Mouse (Mus musculus) neural tube, embryonic 14.5 days (tissue): ENCODE data around the gene Mia2. TPM values are rescaled to one million over a fixed set of nuclear protein-coding genes. Genes with fewer than 3 reads are reported as not detected.

Experiments used
- ATAC-seq: fragments of 200-750 bp; cut with Nextera tagmentation; 2 replicates; pipeline ENCODE4 v1.8.0; 2017; ENCODE audit warnings: low read depth, mild to moderate bottlenecking, moderate TSS enrichment, moderate library complexity
- H3K27ac ChIP-seq: fragments of 300-500 bp; sonication (generic); 2 replicates; pipeline ENCODE4 v1.5.1; 2014; ENCODE audit warnings: low read depth, mild to moderate bottlenecking, control low read depth, low read length, moderate library complexity, mixed read lengths
- H3K27me3 ChIP-seq: fragments of 300-500 bp; sonication (generic); 2 replicates; pipeline ENCODE4 v1.6.1; 2014; ENCODE audit warnings: low read length; ENCODE audit not compliant: control insufficient read depth, insufficient read depth
- H3K36me3 ChIP-seq: fragments of 300-500 bp; sonication (generic); 2 replicates; pipeline ENCODE4 v1.6.1; 2014; ENCODE audit warnings: low read length, mixed read lengths; ENCODE audit not compliant: control insufficient read depth, insufficient read depth
- H3K4me1 ChIP-seq: fragments of 300-500 bp; sonication (generic); 2 replicates; pipeline ENCODE4 v1.6.1; 2014; ENCODE audit warnings: low read length; ENCODE audit not compliant: control insufficient read depth, insufficient read depth
- H3K4me2 ChIP-seq: fragments of 300-500 bp; sonication (generic); 2 replicates; pipeline ENCODE4 v1.6.1; 2014; ENCODE audit warnings: mild to moderate bottlenecking, low read depth, low read length, control low read depth
- H3K4me3 ChIP-seq: fragments of 300-500 bp; sonication (generic); 2 replicates; pipeline ENCODE4 v1.5.1; 2014; ENCODE audit warnings: low read depth, low read length, control low read depth, mixed read lengths
- H3K9ac ChIP-seq: fragments of 300-500 bp; sonication (generic); replicated peaks from 2 replicates; pipeline ENCODE4 v1.6.1; 2014; ENCODE audit warnings: low read depth, mild to moderate bottlenecking, control low read depth, low read length, mixed read lengths
- H3K9me3 ChIP-seq: fragments of 300-500 bp; sonication (generic); 2 replicates; pipeline ENCODE4 v1.6.1; 2016; ENCODE audit warnings: low read length; ENCODE audit not compliant: control insufficient read depth
- WGBS: fragments of 180-500 bp; shearing (Covaris S2); extraction: QIAGEN DNeasy Blood & Tissue Kit; methylation state at CpG from one replicate; pipeline ENCODE4 v1.1.7; 2014; 5-methylcytosine and 5-hydroxymethylcytosine counted together
- polyA plus RNA-seq: library from polyadenylated mRNA; unstranded; fragments of >200 nt; fragmentation: Nextera tagmentation; extraction: Ambion mirVana; gene quantifications from 2 replicates; pipeline ENCODE4 v1.2.1, GENCODE M21; 2014

Mia2 gene
- polyA plus RNA-seq, 1 experiment from 2014 or later: 41.4 TPM

GRCm38 (mm10) chr12:59077883-59078282 is 17.7 kb upstream of the Mia2 start:
- no peaks in the 10 kb centered on the region for H3K4me1 ChIP-seq
- ATAC-seq: no peak
- 98% methylated on average over 3 of the region's 3 CpGs for WGBS

GRCm38 (mm10) chr12:59080461-59080860 is 15.1 kb upstream of the Mia2 start:
- 92% methylated on average over 4 of the region's 4 CpGs for WGBS
- H3K27ac ChIP-seq: no peak overlapping the region

More at GRCm38 (mm10) chr12:59077883-59078282, 17.7 kb upstream of the Mia2 start:
- H3K27ac ChIP-seq: no peak overlapping the region
- no peak overlapping the region for H3K4me2 ChIP-seq
- no peaks in the 10 kb centered on the region for H3K27me3 ChIP-seq
- H3K9ac ChIP-seq: no peak overlapping the region
- H3K36me3 ChIP-seq: 0 out of 2 replicates have a peak, but pooled peaks cover 4% of the 10 kb centered on the region
- no peaks in the 10 kb centered on the region for H3K9me3 ChIP-seq
- H3K4me3 ChIP-seq: no peak overlapping the region

DNA sequence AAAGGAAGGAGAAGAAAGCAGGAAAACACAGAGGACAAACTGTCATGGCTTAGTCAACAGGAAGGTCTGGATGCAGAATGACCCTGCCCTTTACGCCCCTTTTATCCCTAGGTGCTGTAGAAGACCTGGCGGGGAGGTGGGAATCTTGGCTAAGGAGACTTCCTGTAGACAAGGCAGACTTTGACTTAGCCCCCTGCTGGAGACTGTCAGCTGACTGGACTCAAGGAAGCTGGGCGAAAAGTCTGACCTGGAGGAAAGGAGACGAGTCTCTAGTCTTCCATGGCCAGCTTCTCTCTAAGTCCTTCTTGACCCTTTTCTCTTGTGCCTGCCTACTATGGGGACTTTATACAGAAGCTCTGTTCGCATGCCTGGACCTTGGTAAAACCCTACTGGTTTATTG is 11.2 kb upstream of the Mia2 start:
- Histone ChIP-seq H3K4me3 (no peak overlapping the region), H3K36me3 (no peaks in the 10 kb centered on the region), H3K4me2 (no peak overlapping the region), H3K9me3 (no peaks in the 10 kb centered on the region), H3K27me3 (no peaks in the 10 kb centered on the region), H3K4me1 (no peaks in the 10 kb centered on the region), H3K27ac (no peak overlapping the region), H3K9ac (no peak overlapping the region)
- 73% methylated on average over 5 of the region's 5 CpGs for WGBS
- ATAC-seq: no peak

More at GRCm38 (mm10) chr12:59080461-59080860, 15.1 kb upstream of the Mia2 start:
- Histone ChIP-seq H3K4me2 (no peak overlapping the region), H3K36me3 (no peaks in the 10 kb centered on the region), H3K27me3 (no peaks in the 10 kb centered on the region), H3K9ac (no peak overlapping the region), H3K9me3 (no peaks in the 10 kb centered on the region), H3K4me3 (no peak overlapping the region), H3K4me1 (no peaks in the 10 kb centered on the region)
- no peak for ATAC-seq

GRCm38 (mm10) chr12:59086171-59086570 is 9.4 kb upstream of the Mia2 start:
- Histone ChIP-seq H3K4me2 (no peak overlapping the region), H3K4me3 (no peak overlapping the region), H3K9ac (no peak overlapping the region), H3K27me3 (no peaks in the 10 kb centered on the region), H3K4me1 (no peaks in the 10 kb centered on the region), H3K36me3 (no peaks in the 10 kb centered on the region), H3K9me3 (no peaks in the 10 kb centered on the region), H3K27ac (no peak overlapping the region)
- WGBS: 86% methylated on average over 5 of the region's 5 CpGs
- ATAC-seq: no peak

DNA sequence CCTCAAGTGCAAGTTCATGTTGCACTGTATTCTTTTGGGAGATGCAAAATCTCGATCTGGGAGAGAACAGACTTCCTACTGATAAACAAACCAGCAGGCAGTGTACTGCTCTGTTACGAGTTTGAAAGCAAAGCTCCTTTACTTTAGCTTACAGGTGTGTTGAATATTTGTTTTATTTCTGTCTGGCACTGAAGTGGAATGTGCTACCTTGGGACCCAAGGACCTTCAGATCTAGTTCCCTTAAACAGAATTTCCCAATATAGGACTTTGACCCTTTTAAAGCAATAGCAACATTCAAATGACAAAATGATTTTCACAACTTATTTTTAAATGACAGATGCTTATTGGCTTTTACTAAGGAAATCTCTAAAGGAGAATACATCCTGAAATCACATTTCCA is 2.1 kb upstream of the Mia2 start:
- H3K9ac ChIP-seq: no peak overlapping the region
- ATAC-seq: no peak
- no peak overlapping the region for H3K27ac ChIP-seq
- no peak overlapping the region for H3K4me2 ChIP-seq
- WGBS: 74% methylated on average over 2 of the region's 2 CpGs
- H3K9me3 ChIP-seq: no peaks in the 10 kb centered on the region
- H3K36me3 ChIP-seq: no peaks in the 10 kb centered on the region
- no peak overlapping the region for H3K4me3 ChIP-seq
- H3K4me1 ChIP-seq: no peaks in the 10 kb centered on the region
- H3K27me3 ChIP-seq: no peaks in the 10 kb centered on the region

DNA sequence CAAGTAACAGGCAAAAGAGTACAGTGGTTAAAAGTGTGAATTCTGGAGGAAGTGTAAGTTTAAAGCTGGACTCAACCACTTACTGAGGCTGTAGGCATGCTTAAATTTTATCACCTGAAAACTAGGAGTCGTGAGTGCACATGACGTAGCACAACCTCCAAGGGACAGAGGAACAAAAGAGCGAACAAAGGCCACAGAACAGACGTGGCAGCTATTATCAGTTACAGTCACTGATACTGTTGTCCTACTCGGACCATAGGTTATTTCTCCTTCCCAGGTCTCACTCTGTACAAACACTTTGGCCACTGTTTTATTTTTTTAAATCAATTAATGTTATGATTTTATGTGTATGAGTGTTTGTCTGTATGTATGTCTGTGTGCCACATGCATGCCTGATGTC is 9.2 kb downstream of the Mia2 start:
- no peak overlapping the region for H3K4me2 ChIP-seq
- WGBS: 66% methylated on average over 5 of the region's 5 CpGs
- H3K27me3 ChIP-seq: no peaks in the 10 kb centered on the region
- H3K36me3 ChIP-seq: no peaks in the 10 kb centered on the region
- no peak overlapping the region for H3K4me3 ChIP-seq
- no peak overlapping the region for H3K27ac ChIP-seq
- no peaks in the 10 kb centered on the region for H3K9me3 ChIP-seq
- ATAC-seq: no peak
- no peaks in the 10 kb centered on the region for H3K4me1 ChIP-seq
- no peak overlapping the region for H3K9ac ChIP-seq

DNA sequence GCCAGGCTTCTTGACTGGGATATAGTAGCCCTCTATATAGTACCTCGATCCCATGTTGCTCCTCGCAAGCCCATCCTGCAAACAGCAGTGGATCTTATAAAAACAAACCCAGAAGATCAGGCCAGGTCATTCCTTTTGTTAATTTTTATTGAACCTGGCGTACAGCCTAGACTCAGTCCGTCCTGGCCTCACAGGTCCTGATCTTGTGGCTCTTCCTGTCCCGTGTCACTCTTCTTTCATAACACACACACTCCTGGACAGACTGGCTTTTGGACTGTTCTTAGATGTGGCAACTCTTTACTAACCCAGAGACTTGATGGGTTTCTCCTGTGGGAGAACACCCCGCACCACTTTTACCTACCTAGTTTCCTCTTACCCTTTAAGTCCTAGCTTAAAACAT is 10.3 kb downstream of the Mia2 start:
- ATAC-seq: no peak
- 82% methylated on average over 6 of the region's 6 CpGs for WGBS
- H3K27ac ChIP-seq: no peak overlapping the region
- no peaks in the 10 kb centered on the region for H3K4me1 ChIP-seq
- H3K36me3 ChIP-seq: no peaks in the 10 kb centered on the region
- H3K4me3 ChIP-seq: no peak overlapping the region
- H3K9ac ChIP-seq: no peak overlapping the region
- no peaks in the 10 kb centered on the region for H3K27me3 ChIP-seq
- H3K9me3 ChIP-seq: no peaks in the 10 kb centered on the region
- no peak overlapping the region for H3K4me2 ChIP-seq

DNA sequence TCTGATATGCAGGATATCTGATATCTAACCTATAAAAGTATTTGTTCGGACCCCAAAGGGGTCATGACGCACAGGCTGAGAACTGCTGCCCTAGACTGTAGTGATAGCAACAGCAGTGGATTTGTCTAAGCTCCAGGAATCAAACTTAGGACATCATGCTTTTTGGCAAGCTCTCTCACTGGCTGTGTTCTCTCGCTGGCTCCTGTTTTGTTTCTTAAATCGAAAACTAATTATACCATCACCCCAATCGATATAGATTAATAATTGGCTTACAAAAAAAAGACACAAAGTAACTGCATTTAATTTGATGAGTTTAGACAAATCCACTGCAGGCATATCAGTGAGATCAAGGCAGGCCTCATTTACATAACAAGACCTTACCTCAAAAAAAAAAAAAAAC is 10.9 kb downstream of the Mia2 start:
- Histone ChIP-seq H3K36me3 (no peaks in the 10 kb centered on the region), H3K4me2 (no peak overlapping the region), H3K27me3 (no peaks in the 10 kb centered on the region), H3K4me3 (no peak overlapping the region), H3K4me1 (no peaks in the 10 kb centered on the region), H3K9me3 (no peaks in the 10 kb centered on the region), H3K9ac (no peak overlapping the region), H3K27ac (no peak overlapping the region)
- 93% methylated on average over 5 of the region's 5 CpGs for WGBS
- no peak for ATAC-seq

GRCm38 (mm10) chr12:59107926-59108325 is 12.3 kb downstream of the Mia2 start:
- H3K4me2 ChIP-seq: no peak overlapping the region
- ATAC-seq: no peak
- no peak overlapping the region for H3K4me3 ChIP-seq
- no peaks in the 10 kb centered on the region for H3K36me3 ChIP-seq
- H3K4me1 ChIP-seq: no peaks in the 10 kb centered on the region
- H3K9me3 ChIP-seq: no peaks in the 10 kb centered on the region
- H3K27me3 ChIP-seq: no peaks in the 10 kb centered on the region
- no peak overlapping the region for H3K27ac ChIP-seq
- whole genome bisulfite sequencing: 87% methylated on average over 4 of the region's 4 CpGs
- H3K9ac ChIP-seq: no peak overlapping the region

GRCm38 (mm10) chr12:59117184-59117583 is 21.6 kb downstream of the Mia2 start:
- H3K4me2 ChIP-seq: no peak overlapping the region
- no peak overlapping the region for H3K4me3 ChIP-seq
- ATAC-seq: no peak
- H3K9me3 ChIP-seq: no peaks in the 10 kb centered on the region
- no peaks in the 10 kb centered on the region for H3K36me3 ChIP-seq
- H3K27me3 ChIP-seq: no peaks in the 10 kb centered on the region
- WGBS: 89% methylated on average over 3 of the region's 3 CpGs
- no peaks in the 10 kb centered on the region for H3K4me1 ChIP-seq
- no peak overlapping the region for H3K9ac ChIP-seq
- no peak overlapping the region for H3K27ac ChIP-seq
